Mouse (Mus musculus): ENCODE results near the gene Tmem150c. TPM values are rescaled to one million over a fixed set of nuclear protein-coding genes. Genes with fewer than 3 reads are reported as not detected.

The Tmem150c gene
- polyA plus RNA-seq, 1 experiment from 2014 or later = 4.5 TPM

Other genes starting within 250 kb of the Tmem150c start
- 277 and 289 TPM in 2 replicates for gene Hnrnpd, start 180.9 kb downstream of the Tmem150c start, polyA plus RNA-seq (2014; fragmentation: Nextera tagmentation; extraction: Ambion mirVana)
- 2.1 and 2.2 TPM in 2 replicates for gene 4930524J08Rik, start 180.7 kb downstream of the Tmem150c start, polyA plus RNA-seq (2014; fragmentation: Nextera tagmentation; extraction: Ambion mirVana)
- 271 and 289 TPM in 2 replicates for gene Hnrnpdl, start 120.1 kb downstream of the Tmem150c start, polyA plus RNA-seq (2014; fragmentation: Nextera tagmentation; extraction: Ambion mirVana)
- 48.2 and 48.5 TPM in 2 replicates for gene Enoph1, start 119.8 kb downstream of the Tmem150c start, polyA plus RNA-seq (2014; fragmentation: Nextera tagmentation; extraction: Ambion mirVana)

Measured in neural tube, embryonic 11.5 days (tissue).